Mouse (Mus musculus) CH12.LX (cell line): Measurements from ENCODE around the gene Clmp. TPM values are rescaled to one million over a fixed set of nuclear protein-coding genes. Genes with fewer than 3 reads are reported as not detected.

Source experiments
- DNase-seq: peaks from one replicate; pipeline ENCODE4 v3.0.0-alpha.2; 2013; ENCODE audit errors: extremely low read depth
- H3K27ac ChIP-seq: 2 replicates; pipeline ENCODE4 v1.5.1; 2012; ENCODE audit warnings: low read depth, mild to moderate bottlenecking, control low read depth, moderate library complexity; ENCODE audit not compliant: insufficient read depth
- H3K27me3 ChIP-seq: replicated peaks from 2 replicates; pipeline ENCODE3; 2012; ENCODE audit warnings: inconsistent platforms
- H3K36me3 ChIP-seq, 2 experiments: replicated peaks in 1 of 2; 2 replicates each; pipeline versions ENCODE3 to v1.6.1; 2012; ENCODE audit warnings: inconsistent platforms in 1 of 2, low read length in 1 of 2, mild to moderate bottlenecking in 1 of 2, mixed read lengths in 1 of 2, moderate library complexity in 1 of 2; ENCODE audit not compliant: control insufficient read depth in 1 of 2, insufficient read depth in 1 of 2
- H3K4me1 ChIP-seq, 2 experiments: 2 replicates each; pipeline ENCODE4 v1.6.1; 2012; ENCODE audit warnings: inconsistent platforms in 1 of 2, moderate library complexity in 1 of 2; ENCODE audit not compliant: insufficient read depth in 2 of 2, control insufficient read depth in 1 of 2
- H3K4me2 ChIP-seq: 2 replicates; pipeline ENCODE4 v1.6.1; 2012; ENCODE audit warnings: low read depth, mild to moderate bottlenecking, control low read depth; ENCODE audit not compliant: poor library complexity, insufficient read depth, severe bottlenecking
- H3K4me3 ChIP-seq, 3 experiments: fragments of 150-350 bp in 1 of 3; sonication (generic) in 1 of 3; replicated peaks in 1 of 3; 2 replicates each; pipeline versions ENCODE3 to v1.5.1; 2011 to 2012; ENCODE audit warnings: low read depth in 2 of 3, low read length in 2 of 3, mild to moderate bottlenecking in 2 of 3, moderate library complexity in 2 of 3, control low read depth in 1 of 3, improper control_type of control experiment in 1 of 3, inconsistent platforms in 1 of 3, mixed read lengths in 1 of 3; ENCODE audit not compliant: poor library complexity in 1 of 3
- H3K79me2 ChIP-seq: replicated peaks from 2 replicates; pipeline ENCODE4 v1.6.1; 2012; ENCODE audit warnings: mild to moderate bottlenecking, moderate library complexity; ENCODE audit not compliant: control insufficient read depth, poor library complexity, insufficient read depth, severe bottlenecking; ENCODE audit errors: extremely low read depth
- H3K9ac ChIP-seq: 2 replicates; pipeline ENCODE4 v1.6.1; 2012; ENCODE audit warnings: low read depth, mild to moderate bottlenecking, control low read depth, moderate library complexity; ENCODE audit not compliant: insufficient read depth
- H3K9me3 ChIP-seq: replicated peaks from 2 replicates; pipeline ENCODE3; 2012; ENCODE audit warnings: low read length, inconsistent platforms, mixed read lengths
- CHD2 ChIP-seq: IDR thresholded peaks from 2 replicates; pipeline ENCODE4 v1.6.1; 2011; ENCODE audit warnings: low read length, improper control_type of control experiment
- CTCF ChIP-seq, 2 experiments: IDR thresholded peaks in 1 of 2; conservative IDR thresholded peaks in 1 of 2; 2 replicates each; pipeline ENCODE4 v1.5.1; 2011 to 2012; ENCODE audit warnings: low read depth in 2 of 2, low read length in 2 of 2, improper control_type of control experiment in 1 of 2, inconsistent platforms in 1 of 2, mild to moderate bottlenecking in 1 of 2, moderate library complexity in 1 of 2
- E2F4 ChIP-seq: IDR thresholded peaks from 2 replicates; pipeline ENCODE4 v1.6.1; 2011; ENCODE audit warnings: low read depth, low read length, improper control_type of control experiment; ENCODE audit not compliant: insufficient replicate concordance
- HCFC1 ChIP-seq: IDR thresholded peaks from 2 replicates; pipeline ENCODE4 v1.6.1; 2012; ENCODE audit warnings: low read depth, mild to moderate bottlenecking, inconsistent platforms, low read length, improper control_type of control experiment
- IRF4 ChIP-seq: IDR thresholded peaks from 2 replicates; pipeline ENCODE4 v1.6.1; 2014; ENCODE audit warnings: low read depth, mild to moderate bottlenecking, inconsistent platforms, low read length, improper control_type of control experiment
- JUN ChIP-seq: IDR thresholded peaks from 2 replicates; pipeline ENCODE4 v1.6.1; 2011; ENCODE audit warnings: low read depth, mild to moderate bottlenecking, low read length, improper control_type of control experiment, moderate library complexity; ENCODE audit not compliant: insufficient read depth
- MEF2A ChIP-seq: IDR thresholded peaks from 2 replicates; pipeline ENCODE4 v1.6.1; 2014; ENCODE audit warnings: low read depth, mild to moderate bottlenecking, inconsistent platforms, low read length, improper control_type of control experiment, borderline replicate concordance
- MXI1 ChIP-seq: IDR thresholded peaks from 2 replicates; pipeline ENCODE4 v1.6.1; 2011; ENCODE audit warnings: mild to moderate bottlenecking, low read depth, low read length, improper control_type of control experiment
- MYC ChIP-seq: IDR thresholded peaks from 2 replicates; pipeline ENCODE4 v1.6.1; 2011; ENCODE audit warnings: low read depth, mild to moderate bottlenecking, improper control_type of control experiment, low read length
- PAX5 ChIP-seq: IDR thresholded peaks from 2 replicates; pipeline ENCODE4 v1.6.1; 2012; ENCODE audit warnings: low read length, inconsistent platforms, mixed read lengths
- POLR2AphosphoS2 ChIP-seq: IDR thresholded peaks from 2 replicates; pipeline ENCODE4 v1.6.1; 2011; ENCODE audit warnings: low read depth, low read length, improper control_type of control experiment
- SIN3A ChIP-seq: IDR thresholded peaks from 2 replicates; pipeline ENCODE4 v1.6.1; 2012; ENCODE audit warnings: low read length, improper control_type of control experiment, inconsistent platforms
- TCF12 ChIP-seq: IDR thresholded peaks from 2 replicates; pipeline ENCODE4 v1.6.1; 2014; ENCODE audit warnings: low read depth, mild to moderate bottlenecking, inconsistent platforms, low read length, improper control_type of control experiment
- USF1 ChIP-seq: IDR thresholded peaks from 2 replicates; pipeline ENCODE4 v1.6.1; 2014; ENCODE audit warnings: low read depth, mild to moderate bottlenecking, inconsistent platforms, low read length, improper control_type of control experiment
- USF2 ChIP-seq: conservative IDR thresholded peaks from 2 replicates; pipeline ENCODE4 v1.6.1; 2011; ENCODE audit warnings: low read depth, low read length, improper control_type of control experiment
- ZC3H11A ChIP-seq: IDR thresholded peaks from 2 replicates; pipeline ENCODE4 v1.6.1; 2012; ENCODE audit warnings: low read depth, mild to moderate bottlenecking, inconsistent platforms, low read length, improper control_type of control experiment
- ZNF384 ChIP-seq: IDR thresholded peaks from 2 replicates; pipeline ENCODE4 v1.6.1; 2012; ENCODE audit warnings: low read depth, low read length, improper control_type of control experiment, inconsistent platforms
- dilution Hi-C: fragments of 300-500 bp; cut with MboI; formaldehyde crosslinking; loops from 2 replicates; pipeline ENCODE4 v1.14.3; 2020; ENCODE audit warnings: low sequenced_read_pairs; ENCODE audit not compliant: extremely low pct_unique_long_range_greater_than_20kb, extremely low pct_ligation_motif_present
- in situ Hi-C: fragments of 300-500 bp; cut with MboI; formaldehyde crosslinking; loops from 3 replicates; pipeline ENCODE4 v1.14.3; 2019; ENCODE audit warnings: low sequenced_read_pairs, low pct_ligation_motif_present, low pct_unique_long_range_greater_than_20kb, mixed read lengths
- polyA plus RNA-seq: library from polyadenylated mRNA; unstranded; fragments of >175 nt; gene quantifications from 2 replicates; pipeline ENCODE4 v1.2.1, GENCODE M21; 2012; ENCODE audit warnings: low read depth; ENCODE audit not compliant: insufficient read length
- total RNA-seq, 2 experiments: library from RNA; depleted of rRNA; stranded (reverse); fragments of 300-350 nt in 1 of 2; fragments of >200 nt in 1 of 2; gene quantifications; 2 replicates each; pipeline ENCODE4 v1.2.3; 2012 to 2014

Clmp gene
- total and polyA plus RNA-seq, 3 experiments, result not detected

- Histone ChIP-seq H3K27me3 (no peaks in the 10 kb centered on the region), H3K4me2 (no peak overlapping the region), H3K36me3 (no peaks in the 10 kb centered on the region), H3K4me1 (peaks cover 6 to 14% of the 10 kb centered on the region in 2 experiments; a peak in 3 of 4 replicates), H3K9me3 (no peaks in the 10 kb centered on the region), H3K79me2 (no peaks in the 10 kb centered on the region), H3K9ac (no peak overlapping the region), H3K27ac (no peak overlapping the region), H3K4me3 (no peak overlapping the region)
- DNase-seq, result no peak
- in situ Hi-C loops (no loop called here), dilution Hi-C loops (no loop called here)
- TF ChIP-seq ZC3H11A (no peak), JUN (no peak), PAX5 (no peak), ZNF384 (no peak), MXI1 (no peak), E2F4 (no peak), TCF12 (no peak), CHD2 (no peak), IRF4 (no peak), USF1 (no peak), USF2 (no peak), MYC (no peak), SIN3A (no peak), MEF2A (no peak), POLR2AphosphoS2 (no peak), HCFC1 (no peak), CTCF (conservative IDR thresholded peaks at IDR 0.05 in 1 of 2, IDR thresholded peaks at IDR 0.05 in 1 of 2; ENCODE audit: low read depth in 2 of 2, low read length in 2 of 2) (no peak)
- TF ChIP-seq, all 38 proteins: peak for 0
Observed at GRCm38 (mm10) chr9:40794926-40795325, 109.2 kb downstream of the Clmp start.

- no peak overlapping the region for H3K9ac ChIP-seq
Observed at GRCm38 (mm10) chr9:40795562-40795961, 109.8 kb downstream of the Clmp start.

More at GRCm38 (mm10) chr9:40795562-40795961, 109.8 kb downstream of the Clmp start:
- no peaks in the 10 kb centered on the region for H3K36me3 ChIP-seq
- dilution Hi-C loops (no loop called here), in situ Hi-C loops (no loop called here)
- no peak for TF ChIP-seq USF2
- peaks cover 6 to 14% of the 10 kb centered on the region in 2 experiments; a peak in 3 of 4 replicates for H3K4me1 ChIP-seq
- H3K9me3 ChIP-seq, result no peaks in the 10 kb centered on the region
- DNase-seq, result no peak
- no peaks in the 10 kb centered on the region for H3K27me3 ChIP-seq
- no peak overlapping the region for H3K27ac ChIP-seq
- no peak overlapping the region for H3K4me2 ChIP-seq
- H3K79me2 ChIP-seq, result no peaks in the 10 kb centered on the region
- H3K4me3 ChIP-seq, result no peak overlapping the region
